Mouse (Mus musculus): ENCODE measurements around the gene Slc22a23.

Gene Slc22a23

GRCm38 (mm10) chr13:34133326-34134071 is 211.5 kb downstream of the Slc22a23 start:
- DNase-seq (ENCODE audit: low spot score in 2 of 2) = no peak

DNA sequence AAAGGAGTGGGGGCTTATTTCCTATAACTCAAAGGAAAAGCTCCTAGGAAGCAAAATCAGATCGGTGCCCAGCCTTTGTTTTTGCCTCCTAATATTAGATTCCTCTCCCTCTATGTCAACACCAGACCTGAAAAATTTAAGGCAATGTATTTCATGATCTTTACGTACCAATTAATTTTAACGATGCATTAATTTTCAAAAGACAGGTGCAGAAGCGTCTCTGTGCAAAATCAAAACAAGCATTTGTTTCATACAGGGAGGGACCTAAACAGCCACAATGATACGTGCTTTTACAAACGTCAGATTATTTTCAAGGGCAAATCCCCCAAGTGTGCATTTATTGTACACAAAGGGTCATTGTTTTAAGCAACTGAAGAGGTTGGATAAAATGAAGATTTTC is 212.1 kb downstream of the Slc22a23 start:
- no peak for DNase-seq (ENCODE audit: low spot score in 2 of 2)

GRCm38 (mm10) chr13:34132299-34132698 is 212.7 kb downstream of the Slc22a23 start:
- DNase-seq (ENCODE audit: low spot score in 2 of 2) = no peak

DNA sequence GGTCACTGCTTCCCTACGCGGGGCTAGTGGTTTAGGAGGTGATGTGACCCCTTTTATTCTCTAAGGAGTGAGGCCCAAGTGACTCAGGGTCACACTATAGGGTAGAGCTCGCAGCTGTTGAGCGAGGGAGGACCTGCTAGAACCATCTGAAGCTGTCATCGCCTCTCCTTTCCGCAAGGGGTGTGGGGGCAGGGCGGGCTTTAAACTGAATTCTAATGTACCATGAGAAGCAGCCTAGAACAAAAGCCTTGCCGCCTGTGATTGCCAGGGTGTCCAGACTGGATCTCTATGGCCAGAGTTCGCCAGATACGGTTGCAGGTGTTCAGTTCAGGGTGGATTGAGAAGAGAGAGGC is 213.3 kb downstream of the Slc22a23 start:
- DNase-seq (ENCODE audit: low spot score in 2 of 2) = peak; percentile 36 to 76

GRCm38 (mm10) chr13:34131011-34131707 is 213.8 kb downstream of the Slc22a23 start:
- no peak for DNase-seq (ENCODE audit: low spot score in 2 of 2)

DNA sequence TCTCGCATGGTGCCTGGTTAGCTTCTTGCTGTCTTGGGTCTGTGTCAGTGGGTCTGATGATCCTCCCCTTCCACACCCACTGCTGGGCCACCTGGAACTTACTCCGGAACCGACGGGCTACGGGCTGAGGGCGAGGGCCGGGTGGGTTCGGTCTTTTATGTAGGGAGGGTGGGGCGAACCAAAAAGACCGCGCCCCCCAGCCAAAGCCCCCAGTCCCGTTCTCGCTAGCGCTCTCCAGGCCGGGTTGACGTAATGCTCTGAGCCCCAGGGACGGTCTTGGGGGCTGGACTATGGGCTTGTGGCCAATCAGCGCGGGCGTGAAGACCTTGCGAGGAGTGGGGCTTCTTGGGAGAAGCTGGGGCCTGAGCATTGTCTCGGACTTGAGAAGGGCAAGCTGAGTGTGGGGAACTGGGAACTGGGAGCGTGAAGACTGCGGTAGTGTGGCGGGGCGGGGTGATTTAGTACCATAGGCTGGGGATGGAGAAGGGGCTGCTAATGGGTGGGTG is 214.7 kb downstream of the Slc22a23 start, which contains the start of gene Tubb2b:
Gene Tubb2b, minus strand, starts transcription at position 241 of the 506 bp plus-strand sequence.
- peak in 1 of 2 experiments; percentile 40 for DNase-seq (ENCODE audit: low spot score in 2 of 2)

DNA sequence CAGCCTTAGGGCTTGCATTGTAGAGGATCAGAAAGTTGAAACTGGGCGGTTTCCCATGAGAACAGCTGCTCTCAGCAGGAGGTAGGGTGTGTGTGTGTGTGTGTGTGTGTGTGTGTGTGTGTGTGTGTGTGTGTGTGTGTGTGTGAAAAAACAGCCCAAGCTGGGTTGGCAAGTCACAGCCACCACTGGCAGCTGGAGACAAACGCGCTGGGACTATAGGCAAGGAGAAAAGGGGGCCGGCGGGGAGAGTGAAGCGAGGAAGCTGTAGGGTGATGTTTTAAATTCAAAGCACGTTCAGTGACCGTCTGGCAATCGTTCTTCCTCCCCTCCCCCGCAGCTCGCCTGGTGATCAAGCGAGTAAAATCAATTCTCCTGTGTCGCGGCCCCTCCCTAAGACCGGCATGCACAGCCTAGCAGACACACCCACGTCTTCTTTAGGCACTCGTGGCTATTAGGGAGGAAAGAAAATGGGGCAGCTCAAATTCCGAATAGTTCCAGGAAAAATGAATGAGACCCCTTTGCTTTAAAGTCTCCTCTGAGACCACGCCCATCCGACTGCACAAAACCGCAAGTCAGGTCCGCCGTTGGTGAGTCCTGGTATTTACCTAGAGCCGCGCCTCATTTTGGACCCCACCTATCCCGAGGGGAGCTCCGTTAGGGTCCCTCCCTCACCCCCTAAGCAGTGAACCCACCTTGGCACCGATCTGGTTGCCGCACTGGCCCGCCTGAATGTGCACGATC is 215.3 kb downstream of the Slc22a23 start:
- DNase-seq (ENCODE audit: low spot score in 2 of 2) = peak in 1 of 2 experiments; percentile 26
